Mouse (Mus musculus) brain, embryonic 18.5 days (tissue): ENCODE results near the gene Pappa.
A peak's percentile ranks its signal among the peaks of the same experiment; 100 is the strongest.

Experiments used
- DNase-seq: peaks from one replicate; pipeline ENCODE4 v3.0.0-alpha.2; 2012; ENCODE audit warnings: low read depth, low spot score

Pappa gene

GRCm38 (mm10) chr4:65123741-65124224, at the start of gene Pappa:
TSS of gene Pappa (plus strand) at chr4:65124174.
- DNase-seq: no peak

DNA sequence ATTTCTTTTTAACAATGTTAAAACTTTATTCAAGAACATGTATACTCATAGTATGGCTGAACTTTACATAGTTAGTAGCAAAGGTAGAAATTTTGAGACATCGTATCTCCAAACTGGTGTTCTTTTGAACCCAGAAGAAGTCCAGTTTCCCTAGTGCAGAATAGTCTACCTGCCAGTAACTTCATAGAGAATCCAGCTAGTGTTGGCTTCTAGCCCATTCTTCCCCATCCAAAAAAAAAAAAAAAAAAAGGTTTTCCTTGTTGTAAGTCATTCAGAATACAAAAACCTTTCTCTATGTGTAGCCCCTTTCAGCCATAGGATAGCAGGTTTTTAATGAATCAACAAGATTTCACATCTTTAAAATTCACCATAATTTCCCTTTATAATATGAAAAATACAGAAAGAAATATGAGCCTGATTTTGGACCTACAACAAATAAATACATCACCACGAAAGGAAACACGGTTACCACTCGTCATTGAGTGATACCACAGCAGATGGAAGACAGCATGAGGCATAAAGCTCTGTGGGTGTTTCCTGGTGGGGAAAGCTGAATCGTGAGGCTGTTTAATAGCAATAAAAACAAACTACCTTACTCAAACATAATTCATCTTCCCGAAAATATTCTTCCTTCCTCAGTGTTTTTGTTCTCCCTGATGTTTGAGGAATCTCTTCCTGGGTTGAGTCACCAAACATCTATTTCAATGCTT, 45.9 kb upstream of the Pappa start:
- DNase-seq: no peak

GRCm38 (mm10) chr4:65086864-65087263, 37.1 kb upstream of the Pappa start:
- DNase-seq: no peak

DNA sequence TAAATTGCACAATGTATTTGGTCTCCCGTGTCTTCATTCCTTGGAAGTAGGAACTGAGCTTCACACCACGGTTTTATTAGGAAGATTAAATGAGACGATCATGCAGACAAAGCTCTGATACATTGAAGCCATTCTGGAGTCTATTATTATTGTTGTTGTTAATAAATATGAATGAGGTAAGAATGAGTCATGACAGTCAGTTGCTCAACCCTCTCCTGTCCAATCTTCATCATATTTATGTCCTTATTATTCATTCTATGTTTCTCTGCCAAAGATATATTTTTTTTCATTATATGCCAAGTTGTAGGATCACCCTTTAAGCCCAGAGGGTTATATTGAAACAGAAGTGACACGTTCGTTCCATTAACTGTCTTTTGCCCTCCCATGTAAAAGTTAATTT, 36.4 kb upstream of the Pappa start:
- DNase-seq: no peak

- DNase-seq: no peak
Measured at GRCm38 (mm10) chr4:65092191-65092590, 31.8 kb upstream of the Pappa start.

- no peak for DNase-seq
Measured at GRCm38 (mm10) chr4:65120329-65120728, 3.6 kb upstream of the Pappa start.

DNA sequence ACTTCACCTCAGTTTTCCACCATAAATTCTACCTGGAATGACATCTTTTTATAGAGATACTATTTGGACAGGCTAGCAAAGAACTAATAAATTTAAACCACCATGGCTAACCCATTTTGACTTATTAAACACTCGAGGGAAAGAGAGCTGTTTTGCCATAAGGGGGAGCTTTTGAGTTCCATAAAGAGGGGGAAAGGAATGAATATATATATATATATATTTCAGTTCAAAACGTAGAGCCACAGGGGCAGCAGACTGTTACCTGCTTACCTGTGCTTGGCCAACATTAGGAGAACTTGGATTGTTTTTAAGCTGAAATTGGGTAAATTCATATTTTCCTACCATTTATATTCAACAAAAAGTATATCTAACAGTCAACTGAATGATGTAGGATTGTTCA, 1.1 kb upstream of the Pappa start:
- DNase-seq: no peak

DNA sequence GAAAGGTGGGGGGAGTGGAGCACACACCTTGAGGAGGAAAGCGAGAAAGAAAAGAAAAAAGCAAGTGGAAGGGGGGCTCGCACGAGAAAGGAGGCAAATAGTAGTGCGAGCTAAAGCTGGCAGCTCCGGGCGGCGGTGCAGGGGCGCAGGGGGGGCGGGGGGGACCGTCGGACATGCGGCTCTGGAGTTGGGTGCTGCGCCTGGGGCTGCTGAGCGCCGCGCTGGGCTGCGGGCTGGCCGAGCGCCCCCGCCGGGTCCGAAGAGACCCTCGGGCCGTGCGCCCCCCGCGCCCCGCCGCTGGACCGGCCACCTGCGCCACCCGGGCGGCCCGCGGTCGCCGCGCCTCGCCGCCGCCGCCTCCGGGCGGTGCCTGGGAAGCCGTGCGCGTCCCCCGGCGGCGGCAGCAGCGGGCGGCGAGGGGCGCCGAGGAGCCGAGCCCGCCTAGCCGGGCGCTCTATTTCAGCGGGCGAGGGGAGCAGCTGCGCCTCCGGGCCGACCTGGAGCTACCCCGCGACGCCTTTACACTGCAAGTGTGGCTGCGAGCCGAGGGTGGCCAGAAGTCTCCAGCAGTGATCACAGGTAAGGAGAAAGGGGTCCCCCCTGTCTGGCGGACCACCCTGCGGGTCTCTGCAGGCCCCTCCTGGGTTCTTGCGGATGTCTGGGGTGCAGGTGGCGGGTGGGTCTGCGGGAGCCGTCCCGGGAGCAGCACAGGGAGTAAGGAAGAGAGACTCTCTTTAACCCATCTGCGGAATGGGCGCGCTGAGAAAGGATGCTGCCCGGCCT, 586 bp downstream of the Pappa start:
- DNase-seq: no peak

DNA sequence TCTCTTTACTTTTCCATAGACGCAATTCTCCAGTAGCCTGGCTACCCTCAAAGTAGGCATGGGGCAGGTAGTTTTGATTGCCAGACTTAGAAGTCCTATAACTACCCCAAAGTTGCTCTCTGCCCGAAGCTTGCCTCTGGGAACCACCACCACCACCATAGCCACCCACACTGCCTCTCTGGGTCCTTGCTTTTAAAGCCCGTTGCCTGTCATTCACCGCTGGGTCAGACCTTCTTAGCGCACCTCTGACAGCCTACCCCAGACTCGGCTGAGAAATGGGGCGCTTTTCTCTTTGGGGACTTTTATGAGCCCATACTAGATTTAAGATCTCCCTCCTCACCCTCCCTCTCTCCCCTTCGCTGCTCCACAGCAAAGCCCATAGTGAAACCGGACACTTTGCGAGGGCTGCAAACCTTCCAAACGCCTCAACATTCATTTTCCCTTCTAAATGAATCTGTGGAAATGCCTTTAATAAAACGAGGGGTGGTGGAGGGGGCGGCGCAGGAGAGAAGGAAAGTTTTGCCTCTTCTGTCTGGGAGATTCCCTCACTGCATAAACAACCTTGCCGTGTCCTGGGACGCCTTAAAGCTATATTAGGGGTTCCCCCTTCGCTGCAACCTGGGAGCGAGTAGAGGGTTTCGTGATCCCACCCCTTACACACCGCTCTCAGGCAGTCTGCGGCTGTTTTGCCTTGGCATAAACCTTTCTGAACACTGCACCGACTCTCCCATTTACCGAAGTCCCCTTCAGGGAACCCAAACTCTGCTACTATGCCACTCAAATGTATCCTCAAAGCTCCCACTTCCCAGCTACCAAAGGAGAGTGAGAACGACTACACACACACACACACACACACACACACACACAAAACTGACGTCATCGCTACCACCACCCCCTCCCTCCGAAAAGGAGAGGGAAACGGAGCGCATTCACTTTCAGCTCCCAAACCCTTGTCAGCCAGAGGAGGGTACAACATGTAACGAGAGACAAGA, 1.7 kb downstream of the Pappa start:
- no peak for DNase-seq

GRCm38 (mm10) chr4:65126451-65127290, 2.7 kb downstream of the Pappa start:
- peak; percentile 40 for DNase-seq

GRCm38 (mm10) chr4:65127291-65127590, 3.3 kb downstream of the Pappa start:
- no peak for DNase-seq

DNA sequence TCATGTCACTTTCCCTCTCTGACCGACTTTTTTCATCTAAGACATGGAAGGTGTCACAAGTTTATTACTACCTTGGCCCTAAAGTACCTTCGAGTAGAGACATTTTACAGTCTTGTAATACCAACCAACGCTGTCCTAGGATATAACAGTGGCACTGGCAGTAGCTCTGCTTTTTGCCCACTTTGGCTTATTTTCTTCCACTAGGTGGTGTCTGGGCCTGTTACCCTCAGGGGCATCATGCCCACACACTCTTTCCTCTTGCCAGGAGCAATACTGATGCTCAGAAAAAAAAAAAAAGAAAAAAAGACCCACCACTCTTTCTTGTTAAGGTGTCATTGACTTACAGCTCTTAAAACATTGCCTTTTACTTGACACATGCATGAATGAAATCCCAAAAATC, 8.7 kb downstream of the Pappa start:
- DNase-seq: no peak

DNA sequence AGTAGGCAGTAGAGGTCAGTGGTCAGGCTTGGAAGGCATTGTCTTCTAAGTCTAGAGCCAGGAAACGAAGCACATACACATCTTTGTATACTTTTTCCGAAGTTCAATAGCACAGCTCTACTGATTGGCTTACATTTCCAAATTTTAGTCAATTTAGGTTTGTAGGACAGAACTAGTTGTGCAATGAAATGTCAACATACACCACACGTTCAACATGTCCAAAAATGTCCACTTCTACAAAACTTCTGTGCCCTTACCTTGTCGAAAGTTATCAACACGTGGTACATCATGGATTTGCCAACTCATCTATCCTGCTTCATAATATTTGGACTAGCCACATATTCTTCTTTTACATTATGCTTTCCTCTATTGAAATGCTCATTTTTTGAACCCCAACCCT, 10.4 kb downstream of the Pappa start:
- no peak for DNase-seq

DNA sequence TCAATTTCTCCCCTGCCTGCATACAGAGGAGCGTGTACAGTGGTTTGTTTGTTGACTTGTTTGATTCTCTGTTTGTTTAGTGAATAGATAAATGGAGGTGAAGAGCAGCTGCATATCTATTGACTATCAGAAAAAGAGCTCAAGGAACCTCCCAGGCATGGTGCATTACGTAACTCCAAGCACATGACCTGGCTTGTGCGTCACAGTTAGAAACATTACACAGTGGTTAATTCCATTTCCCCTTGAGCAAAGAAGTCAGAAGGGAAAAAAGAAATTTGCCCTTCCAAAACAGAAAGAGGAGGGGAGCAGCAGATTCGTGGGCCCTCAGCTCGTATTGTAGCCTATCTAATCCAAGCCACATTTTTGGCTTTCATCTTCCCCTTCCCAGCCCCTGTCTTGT, 11.1 kb downstream of the Pappa start:
- no peak for DNase-seq

- DNase-seq: no peak
Measured at GRCm38 (mm10) chr4:65136541-65136940, 12.6 kb downstream of the Pappa start.

GRCm38 (mm10) chr4:65146936-65147335, 23.0 kb downstream of the Pappa start:
- DNase-seq: no peak

GRCm38 (mm10) chr4:65153601-65154000, 29.6 kb downstream of the Pappa start:
- DNase-seq: no peak

DNA sequence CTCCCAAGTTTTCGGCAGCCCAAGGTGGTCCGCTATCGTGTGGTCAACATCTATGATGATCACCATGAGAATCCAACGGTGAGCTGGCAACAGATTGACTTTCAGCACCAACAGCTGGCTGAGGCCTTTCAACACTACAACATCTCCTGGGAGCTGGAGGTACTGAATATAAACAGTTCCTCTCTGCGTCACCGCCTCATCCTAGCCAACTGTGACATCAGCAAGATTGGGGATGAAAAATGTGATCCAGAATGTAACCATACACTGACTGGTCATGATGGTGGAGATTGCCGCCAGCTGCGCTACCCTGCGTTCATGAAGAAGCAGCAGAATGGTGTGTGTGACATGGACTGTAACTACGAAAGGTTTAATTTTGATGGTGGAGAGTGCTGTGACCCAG, 32.3 kb downstream of the Pappa start:
- DNase-seq: no peak

DNA sequence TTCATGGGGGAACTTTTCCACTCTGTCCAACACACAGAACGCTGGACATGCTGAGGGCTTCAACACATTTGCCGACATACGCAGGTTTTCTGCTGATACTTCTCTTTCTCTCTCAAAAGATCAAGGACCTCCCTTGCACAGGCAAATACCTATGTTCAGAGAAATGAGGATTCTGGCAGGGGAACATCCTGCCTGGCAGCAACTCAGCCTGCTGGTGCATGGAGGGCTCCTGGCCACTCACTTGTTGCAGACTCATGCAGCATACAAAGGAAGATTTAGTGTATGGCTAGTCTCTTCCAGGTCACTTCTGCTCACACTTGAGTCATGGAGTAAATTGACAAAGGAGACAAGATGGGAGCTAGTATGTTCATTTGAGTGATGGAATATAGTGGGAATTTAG, 34.7 kb downstream of the Pappa start:
- DNase-seq: no peak

- no peak for DNase-seq
Measured at GRCm38 (mm10) chr4:65159481-65159880, 35.5 kb downstream of the Pappa start.

DNA sequence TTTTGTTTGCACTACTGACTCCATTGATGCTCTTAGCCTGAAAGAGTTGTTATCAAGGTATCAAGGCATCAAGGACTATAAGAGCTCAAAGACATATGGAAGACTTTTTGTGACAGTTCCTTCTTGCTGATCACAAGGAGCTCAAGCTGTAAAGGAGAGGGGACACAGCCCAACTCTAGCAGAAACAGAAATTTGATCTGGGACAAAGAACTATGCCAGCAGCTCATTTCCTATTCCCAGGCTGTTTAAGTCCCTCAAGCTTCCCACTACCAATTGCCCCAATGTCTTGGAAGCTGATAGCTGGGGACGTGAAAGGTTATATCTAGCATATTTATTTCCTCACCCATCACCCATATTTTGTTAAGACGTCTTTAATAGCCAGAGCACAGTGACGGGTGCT, 39.7 kb downstream of the Pappa start:
- DNase-seq: no peak
